Mouse (Mus musculus) kidney, postnatal 36 days (tissue): ENCODE results near the gene Snapc2.
A peak's percentile ranks its signal among the peaks of the same experiment; 100 is the strongest.
"Not testable (repeated sequence)": the region's sequence is repeated elsewhere in the genome, so short reads cannot be mapped to it uniquely, and the experiment has no call there.

ENCODE experiments used
- DNase-seq, 2 experiments: peaks; one replicate each; pipeline ENCODE4 v3.0.0; 2021 to 2022; ENCODE audit warnings: mixed read lengths in 2 of 2

Gene Snapc2

DNA sequence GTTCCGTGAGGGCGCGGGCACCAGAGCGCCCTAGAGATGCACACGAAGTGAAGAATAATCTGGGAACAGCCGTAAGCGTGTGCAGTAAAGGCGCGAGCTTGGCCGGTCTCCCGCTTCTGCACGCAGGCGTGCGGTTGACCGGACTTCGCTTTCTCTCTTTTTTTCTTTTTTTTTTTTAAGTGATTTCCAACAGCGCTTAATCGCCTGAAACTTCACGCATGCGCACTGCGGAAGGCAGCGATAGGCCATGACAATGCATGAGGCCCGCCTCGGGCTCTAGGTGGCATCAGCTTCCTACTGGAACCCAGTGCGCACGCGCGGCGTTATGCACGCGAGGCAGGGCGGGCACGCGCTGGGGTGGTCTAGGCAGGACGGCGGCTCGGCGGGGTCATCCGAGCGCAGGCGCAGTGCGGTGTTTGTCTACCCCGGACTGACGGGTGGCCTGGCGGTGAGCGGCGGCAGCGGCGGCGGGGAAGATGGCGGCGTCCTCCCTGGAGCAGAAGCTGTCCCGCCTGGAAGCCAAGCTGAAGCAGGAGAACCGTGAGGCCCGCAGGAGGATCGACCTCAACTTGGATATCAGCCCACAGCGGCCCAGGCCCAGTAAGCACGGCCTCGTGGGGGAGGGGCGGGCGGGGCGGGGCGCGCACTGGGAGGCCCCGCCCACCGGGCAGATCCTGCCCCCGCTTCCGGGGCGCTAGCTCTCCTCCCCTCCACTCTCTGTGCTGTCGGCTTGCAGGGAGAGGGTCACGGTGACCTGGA, 14.3 kb upstream of the Snapc2 start, which contains the start of the genes Map2k7 and Gm49320:
Gene Map2k7 (plus strand): TSS at position 307 of the 759 bp plus-strand sequence.
Gene Gm49320 (plus strand): TSS at position 432 of the 759 bp plus-strand sequence.
- DNase-seq = peak; percentile 100

DNA sequence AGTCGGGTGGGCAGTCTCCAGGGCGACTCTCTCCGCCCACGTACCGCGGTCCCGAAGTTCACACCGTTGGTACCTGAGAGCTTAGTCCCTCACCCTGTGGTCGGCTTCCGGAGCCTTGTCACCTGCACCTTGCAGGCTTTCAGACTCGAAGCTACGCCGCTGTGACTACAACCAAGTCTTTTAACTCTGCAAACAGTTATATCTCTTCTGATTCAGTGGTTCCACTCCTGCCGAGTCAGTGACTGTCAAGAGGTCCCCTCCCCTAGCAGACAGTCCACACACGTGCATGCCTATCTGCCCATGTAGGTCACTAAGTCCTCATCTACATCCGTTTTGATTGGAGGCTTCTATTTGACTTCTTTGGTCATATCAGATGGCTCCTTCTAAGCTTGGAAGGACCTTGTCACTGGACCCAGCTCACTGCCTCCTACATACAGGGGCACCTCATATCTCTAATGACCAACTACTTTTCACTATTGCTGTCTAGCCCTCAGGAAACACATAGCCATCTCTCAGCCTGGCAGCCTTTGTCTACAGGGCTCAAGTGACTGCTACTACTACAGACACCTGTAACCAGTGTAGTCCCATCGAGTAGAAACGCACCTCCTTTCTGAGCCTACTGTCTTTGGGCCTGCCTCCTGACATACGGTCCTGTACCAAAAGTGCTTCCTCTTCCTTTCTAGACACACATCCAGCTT, 13.5 kb upstream of the Snapc2 start:
- DNase-seq = no peak

DNA sequence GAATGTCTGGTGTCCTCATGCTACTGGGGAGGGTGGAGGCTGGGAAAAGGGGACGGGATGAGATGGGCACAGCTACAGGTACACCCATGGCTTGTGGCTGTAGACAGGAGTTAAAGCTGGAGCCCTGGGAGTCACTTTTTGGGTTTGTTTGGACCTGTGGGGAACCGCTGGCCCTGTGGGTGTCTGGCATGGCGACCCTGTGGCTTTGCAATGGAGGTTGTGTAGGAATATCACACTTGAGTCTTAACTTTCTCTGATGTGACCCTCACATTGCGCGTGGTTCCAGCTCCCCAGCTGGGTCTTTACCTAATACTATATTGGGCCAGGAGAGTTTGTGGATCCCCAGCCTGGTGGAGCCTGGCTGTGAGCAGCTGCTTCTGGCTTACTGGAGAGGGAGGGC, 7.8 kb upstream of the Snapc2 start:
- DNase-seq = no peak

DNA sequence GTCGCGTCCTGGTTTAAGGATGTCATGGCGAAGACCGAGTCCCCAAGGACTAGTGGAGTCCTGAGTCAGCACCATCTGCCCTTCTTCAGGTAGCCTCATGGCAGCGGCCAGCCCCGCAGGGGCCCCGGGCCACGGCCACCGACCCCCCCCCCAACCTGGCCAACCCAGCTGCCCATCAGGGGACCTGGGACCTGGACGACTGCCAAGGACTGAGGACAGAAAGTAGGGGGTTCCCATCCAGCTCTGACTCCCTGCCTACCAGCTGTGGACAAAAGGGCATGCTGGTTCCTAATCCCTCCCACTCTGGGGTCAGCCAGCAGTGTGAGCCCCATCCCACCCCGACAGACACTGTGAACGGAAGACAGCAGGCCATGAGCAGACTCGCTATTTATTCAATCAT, 7.1 kb upstream of the Snapc2 start:
- no peak for DNase-seq

DNA sequence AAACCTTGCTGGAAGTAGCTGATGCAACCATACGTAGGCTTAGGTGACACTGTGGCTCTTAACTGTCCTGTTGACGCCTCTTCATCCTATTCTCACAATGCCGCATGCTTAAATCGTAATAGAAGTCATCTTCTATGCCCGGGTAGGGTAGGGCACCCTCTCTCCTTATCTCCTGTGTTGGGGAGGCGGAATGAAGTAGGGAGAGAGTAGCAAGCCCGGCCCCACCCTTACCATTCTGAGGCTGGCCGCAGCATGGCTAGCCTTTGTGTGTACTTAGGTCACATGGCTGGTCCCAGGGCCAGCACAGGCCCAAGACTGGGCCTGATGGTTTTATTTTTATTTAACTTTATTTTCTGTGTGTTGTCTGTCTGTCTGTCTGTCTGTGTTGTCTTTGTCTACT, 5.6 kb upstream of the Snapc2 start:
- DNase-seq = no peak

DNA sequence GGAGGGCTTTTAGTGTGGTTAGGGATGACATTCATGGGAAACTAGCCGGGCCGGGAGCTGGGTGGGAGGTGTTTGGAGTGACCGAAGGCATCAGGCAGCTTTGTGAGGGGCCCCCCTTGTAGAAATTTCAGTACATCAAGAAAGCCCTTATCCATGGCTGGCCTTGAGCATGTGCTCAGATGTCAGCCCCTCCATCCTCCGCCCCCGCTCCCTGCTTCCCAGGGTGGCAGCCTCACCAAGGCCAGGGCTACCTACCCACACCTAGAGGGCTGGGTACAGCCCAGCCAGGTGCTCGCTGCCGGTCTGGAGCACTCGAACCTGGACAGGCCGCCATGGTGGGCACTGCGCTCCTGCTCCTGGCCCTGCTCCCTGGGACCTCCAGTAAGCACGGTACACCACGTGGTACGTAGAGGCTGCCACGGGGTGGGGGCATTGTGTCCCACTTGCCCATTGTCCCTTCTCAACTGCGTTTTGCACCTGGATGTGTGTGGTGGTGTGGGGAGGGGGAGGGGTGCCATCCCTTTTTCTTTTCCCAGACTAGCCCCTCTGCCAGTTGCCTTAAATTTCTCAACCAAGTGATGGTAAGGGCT, 4.8 kb upstream of the Snapc2 start, which contains the start of gene Tgfbr3l:
Gene Tgfbr3l (plus strand): TSS at position 264 of the 590 bp plus-strand sequence.
- DNase-seq = no peak

DNA sequence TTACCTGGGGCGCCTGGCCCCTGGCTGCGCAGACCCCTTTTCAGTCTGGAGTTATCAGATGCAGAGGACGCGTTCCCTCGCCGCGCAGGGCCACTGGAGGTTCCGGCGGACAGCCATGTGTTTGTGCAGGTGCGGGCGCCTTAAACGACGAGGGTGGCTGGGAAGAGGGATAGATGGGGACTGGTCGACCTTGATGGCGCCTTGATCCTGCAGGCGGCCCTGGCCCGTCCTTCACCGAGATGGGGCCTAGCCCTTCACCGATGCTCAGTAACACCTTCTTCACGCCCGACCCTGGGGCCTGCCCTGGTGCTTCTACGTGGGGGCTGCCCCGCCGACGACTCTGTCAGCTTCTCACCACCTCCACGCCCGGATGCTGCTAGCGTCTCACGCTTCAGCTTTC, 3.7 kb upstream of the Snapc2 start:
- DNase-seq = peak in 1 of 2 experiments; percentile 30

DNA sequence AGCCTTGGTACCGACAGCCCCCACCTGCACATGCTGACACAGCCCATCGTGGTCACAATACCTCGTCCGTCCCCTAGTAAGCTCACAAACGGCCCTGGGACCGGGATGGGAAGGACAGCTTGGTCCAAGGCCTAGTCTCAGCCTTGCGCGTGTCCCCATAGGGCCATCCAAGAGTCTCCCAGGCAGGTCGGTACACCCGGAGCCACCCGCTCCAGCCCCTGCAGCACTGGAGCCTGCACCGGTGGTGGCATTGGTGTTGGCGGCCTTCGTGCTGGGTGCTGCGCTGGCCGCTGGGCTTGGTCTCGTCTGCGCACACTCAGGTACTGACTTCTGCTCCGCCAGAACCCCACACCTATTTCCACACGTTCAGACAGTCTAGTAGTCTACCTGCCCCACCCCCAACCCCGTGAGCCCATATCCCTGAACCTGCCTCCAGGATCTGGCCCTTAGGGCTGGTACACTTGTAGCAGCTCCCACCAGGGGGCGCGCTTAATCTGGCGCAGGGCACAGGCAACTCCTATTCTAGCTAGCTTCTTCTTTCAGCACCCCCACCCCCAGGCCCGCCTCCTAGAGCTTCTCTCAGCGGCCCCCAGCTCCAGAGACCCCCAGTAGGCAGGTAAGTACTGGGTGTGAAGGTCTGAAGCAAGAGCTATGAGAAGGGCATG, 2.4 kb upstream of the Snapc2 start:
- peak; percentile 83 to 95 for DNase-seq

DNA sequence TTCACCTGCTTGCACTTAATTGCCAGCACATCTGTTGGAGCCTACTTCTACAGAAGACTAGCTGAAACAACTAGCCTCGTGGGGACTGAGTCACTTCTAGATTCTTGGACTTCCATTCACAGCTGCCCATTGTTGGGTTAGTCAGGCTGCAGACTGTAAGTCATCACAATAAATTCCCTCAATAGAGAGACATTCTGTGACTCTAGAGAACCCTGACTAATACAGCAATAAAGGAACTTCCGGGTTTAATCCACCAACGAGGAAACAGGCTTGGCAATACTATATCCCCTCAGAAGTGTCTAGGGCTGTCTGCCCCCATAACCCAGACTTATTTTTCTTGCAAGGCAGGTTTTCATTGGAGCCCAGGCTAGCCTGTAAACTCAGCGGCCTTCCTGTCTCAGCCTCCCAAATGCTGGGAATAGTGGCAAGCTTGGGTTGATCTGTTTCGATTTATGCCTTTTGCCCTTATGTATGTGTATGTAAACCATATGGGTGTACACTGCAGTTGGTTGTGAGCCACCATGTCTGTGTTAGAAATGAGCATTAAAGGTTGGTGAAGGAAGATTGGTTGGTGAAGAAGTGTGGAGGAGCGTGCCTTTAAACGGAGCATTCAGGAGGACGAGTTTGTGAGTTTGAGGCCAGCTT, 642 bp upstream of the Snapc2 start:
- DNase-seq = no peak

DNA sequence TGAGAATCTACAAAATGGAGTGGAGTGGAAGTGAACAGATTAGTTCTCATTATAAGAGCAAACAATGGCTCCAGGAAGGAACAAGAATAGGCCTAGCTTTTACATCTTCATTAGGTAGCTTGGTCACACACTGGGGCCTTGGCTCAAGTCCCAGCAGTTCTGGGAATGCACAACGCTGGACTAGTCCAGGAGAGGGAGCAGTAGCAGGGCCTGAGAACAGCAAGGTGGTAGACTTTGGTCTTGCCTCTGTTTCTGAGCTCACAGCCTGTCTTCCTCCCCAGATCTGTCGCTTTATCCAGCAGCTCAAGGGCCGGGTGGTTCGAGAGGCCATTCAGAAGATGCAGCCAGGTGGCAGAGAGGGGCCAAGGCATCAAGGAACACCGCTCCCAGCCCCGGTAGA, 1.1 kb downstream of the Snapc2 start:
- DNase-seq = peak; percentile 86 to 89

DNA sequence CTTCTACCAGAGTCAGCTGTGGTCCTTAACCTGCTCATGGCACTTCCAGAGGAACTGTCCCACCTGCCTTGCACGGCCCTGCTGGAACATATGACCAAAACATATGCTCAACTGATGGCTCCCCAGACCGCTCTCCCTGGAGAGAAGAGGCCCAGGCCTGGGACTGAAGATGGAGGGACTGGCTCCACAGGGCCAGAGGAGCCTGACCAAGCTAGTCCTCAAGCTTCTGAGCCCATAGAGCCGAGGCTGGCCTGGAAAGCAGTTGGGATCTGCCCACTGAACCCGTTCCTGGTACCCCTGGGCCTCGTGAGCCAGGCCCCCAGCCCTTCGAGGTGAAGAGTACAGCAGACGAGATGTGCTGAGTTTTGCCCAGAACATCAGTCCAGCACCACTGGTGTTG, 2.6 kb downstream of the Snapc2 start:
- DNase-seq = not testable (repeated sequence)

DNA sequence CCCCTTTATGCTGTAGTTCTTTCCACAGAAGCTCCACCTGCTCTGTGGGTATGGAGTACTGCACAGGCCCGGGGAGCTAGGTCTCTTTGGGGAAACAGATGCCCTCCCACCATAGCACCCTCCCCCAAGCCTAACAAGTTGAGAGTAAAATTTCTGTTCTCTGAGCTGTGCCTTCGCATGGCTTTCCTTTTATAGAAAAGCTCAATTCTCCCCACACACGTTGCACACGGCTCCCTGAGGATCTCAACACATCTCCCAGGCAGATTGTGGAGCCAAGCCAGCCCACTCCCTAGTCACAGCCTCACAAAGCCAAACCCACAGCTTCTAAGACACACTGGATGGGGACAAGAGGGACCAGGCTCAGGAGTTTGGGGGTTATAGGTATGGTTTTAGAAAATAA, 4.0 kb downstream of the Snapc2 start:
- no peak for DNase-seq

DNA sequence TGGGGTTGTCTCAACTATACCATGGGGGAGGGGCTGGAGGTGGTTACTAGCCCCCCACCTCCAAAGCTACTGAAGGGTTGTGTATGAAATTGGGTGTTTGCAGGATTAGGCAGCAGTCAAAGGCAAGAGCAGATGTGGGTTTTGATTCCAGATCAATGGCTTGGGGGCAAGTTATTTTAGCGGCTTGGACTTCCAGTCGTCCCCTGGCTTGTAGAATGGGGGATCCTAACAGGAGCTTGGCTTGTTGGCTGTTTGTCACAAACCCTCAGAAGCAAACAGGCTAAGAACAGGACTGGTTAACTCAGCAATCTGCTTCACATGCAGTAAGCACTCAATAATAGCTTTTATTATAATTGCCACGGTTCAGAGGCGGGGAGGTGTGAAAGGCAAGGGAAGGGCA, 4.5 kb downstream of the Snapc2 start:
- DNase-seq = no peak

DNA sequence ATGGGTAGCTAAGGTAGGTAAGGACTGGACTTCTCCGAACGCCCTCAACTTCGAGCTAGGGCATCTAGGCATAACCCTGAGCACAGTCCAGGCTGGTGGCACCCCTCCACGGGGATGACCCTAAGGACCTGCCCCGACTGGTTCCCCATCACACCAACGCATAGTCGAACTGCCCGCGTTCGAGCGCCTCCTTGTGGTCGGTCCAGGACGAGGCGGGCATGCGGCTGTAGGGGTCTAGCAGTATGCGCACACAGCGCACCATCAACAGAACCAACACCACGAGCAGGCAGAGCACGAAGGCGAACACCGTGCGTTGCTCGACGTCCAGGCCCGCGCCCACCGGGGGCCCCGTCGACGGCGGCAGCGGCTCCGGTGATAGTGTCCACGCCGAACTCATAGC, 5.4 kb downstream of the Snapc2 start:
- peak; percentile 50 to 81 for DNase-seq

DNA sequence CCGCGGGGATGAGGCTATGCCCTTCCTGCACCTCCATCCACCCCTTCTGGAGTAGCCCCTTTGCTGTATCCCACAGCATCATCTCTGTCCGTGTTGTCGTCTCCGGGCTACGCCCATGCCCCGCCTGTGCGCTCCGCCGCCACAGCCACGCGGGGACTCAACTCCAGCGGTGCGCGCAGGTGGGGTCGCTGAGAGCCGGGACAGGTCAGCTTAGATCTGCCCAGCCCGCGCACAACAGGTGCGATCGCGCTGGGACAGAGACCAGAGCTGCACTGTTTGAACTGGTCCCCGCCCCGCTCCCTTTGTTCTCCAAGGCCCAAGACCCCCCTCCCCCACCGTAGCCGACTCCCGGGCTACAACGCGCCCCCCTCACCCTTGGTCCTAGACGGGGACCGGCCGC, 5.8 kb downstream of the Snapc2 start:
- peak in 1 of 2 experiments; percentile 49 for DNase-seq

DNA sequence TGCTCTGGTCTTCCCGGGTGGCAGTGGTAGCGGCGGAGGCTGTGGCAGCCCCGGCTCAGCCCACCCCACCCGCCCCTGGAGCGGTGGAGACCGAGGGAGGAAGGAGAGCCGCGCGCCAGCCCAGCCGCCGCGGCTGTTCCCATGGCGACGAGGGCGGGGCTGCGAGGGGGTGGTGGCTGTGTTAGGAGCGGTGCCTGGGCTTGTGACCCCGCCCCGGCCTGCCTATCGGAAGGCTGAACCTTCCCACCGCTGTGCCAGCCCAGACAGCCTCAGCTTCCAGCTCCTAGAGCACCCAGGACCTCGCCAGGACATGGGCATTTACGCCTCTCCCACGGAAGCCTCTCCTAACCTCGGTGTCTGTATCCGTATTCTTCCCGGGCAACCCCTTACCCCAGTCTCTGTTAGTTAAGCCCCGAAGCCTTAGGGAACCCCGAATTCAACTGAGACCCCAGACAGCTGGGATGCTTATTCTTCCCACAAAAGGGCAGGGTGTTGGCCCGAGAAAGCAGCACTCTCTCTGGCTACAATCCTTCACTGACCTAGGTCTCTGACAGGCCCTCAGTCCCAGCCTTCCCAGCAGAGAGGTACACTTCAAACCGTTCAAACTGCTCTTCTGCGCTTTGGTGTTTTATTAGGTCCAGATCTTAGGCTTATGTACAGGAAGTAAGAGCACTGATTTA, 6.4 kb downstream of the Snapc2 start, which contains the start of gene Ctxn1:
Gene Ctxn1 (minus strand): TSS at position 150 of the 680 bp plus-strand sequence.
- peak; percentile 97 to 99 for DNase-seq

DNA sequence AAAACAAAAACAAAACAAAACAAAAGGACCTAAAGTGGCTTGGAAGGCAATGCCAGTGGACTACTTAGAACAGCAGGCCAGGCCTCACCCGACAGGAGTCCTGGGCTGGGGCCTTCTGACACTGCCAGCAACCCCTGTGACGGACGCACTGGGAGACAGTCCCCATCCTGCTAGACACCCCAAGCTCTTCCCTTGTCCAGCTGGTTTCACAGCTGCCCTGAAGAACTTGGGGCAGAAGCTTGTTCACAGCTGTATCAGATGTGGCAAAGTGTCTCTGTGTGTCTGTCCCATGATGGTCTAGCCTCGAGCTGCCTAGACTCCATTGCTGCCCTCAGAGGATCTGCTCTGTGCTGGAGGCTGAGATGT, 6.9 kb downstream of the Snapc2 start:
- no peak for DNase-seq

DNA sequence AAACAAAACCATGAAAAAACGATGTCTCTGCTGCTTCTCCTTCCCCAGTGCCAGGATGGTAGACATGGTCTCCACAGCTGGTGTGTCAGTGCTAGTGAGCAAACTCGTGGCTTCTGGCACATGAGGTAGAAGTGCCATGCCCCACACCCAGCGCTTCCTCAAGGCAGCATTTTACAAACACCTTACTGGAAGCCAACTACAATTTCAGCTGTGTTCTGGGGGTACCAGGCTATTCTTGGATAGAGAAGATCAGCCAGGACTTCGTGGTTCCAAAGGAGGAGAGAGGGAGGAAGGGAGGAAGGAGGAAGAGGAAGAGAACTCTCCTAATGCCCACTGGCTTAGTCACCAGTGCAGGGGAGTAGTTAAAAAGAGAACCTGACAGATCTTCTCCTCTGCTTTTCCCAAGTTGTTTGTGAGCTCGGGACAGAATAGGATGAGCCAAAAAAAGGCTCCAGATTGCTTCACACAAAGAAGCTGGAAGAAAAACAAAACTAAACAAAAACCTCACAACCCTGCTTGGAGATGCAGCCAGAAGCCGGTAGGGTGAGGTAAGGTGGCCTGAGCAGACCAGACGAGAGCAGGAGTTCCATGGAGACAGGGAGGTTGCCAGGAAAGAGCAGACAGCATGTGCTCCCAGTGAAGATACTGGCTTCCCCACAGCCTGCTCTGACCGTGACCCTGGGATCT, 10.4 kb downstream of the Snapc2 start:
- no peak for DNase-seq

DNA sequence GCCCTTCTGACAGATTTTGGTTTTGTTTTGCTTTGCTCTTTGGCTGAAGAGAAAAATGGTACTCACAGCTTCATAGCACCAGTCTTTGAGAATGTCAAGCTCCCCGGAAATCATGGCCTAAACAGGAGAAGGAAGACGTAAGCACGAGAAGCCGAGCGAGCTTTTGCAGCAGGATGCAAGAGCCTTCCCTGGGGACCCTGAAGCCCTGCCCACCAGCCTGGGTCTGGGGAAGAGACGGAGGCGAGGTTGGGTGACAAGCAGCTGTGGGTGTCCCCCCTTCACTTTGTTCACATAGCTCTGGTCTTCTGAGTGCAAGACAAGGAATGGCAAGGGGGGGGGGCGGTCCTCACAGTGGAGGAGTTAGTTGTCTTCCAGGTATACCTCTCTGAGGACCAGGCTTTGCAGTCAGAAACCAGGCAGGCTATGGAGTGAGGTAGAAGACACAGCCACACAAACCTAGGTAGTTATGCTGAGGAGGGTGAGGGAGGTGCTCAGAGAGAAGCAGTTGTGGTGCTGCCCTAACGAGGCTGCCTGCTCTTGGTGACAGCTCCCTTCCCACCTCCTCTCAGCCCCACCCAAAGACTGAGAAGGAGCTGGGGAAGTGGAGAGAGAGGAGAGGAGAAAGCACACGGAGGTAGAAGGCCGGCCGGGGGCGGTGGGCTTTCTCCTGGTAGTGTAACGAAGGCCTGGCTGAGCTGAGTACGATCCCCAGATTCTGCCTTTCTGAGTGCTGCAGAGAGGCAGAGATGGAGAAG, 12.5 kb downstream of the Snapc2 start:
- DNase-seq = no peak

DNA sequence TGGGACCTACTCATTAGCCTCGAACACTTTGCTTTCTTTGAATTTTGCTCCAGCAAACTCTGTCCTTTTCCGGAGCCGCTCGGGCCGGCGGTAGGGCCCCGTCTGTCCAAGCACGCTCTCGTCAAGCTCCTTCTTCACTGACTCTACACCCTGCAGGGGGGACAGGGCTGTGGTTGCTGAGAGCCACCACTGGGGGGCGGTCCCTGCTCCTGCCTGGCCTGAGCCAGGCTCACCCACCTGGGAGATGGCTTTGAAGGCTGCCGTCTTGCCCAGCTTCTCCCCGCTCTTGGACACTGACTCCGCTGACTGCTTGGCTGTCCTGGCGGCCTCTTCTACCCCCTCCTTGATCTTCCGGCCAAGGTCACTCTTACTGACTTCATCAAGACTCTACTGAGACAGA, 14.7 kb downstream of the Snapc2 start:
- DNase-seq = peak in 1 of 2 experiments; percentile 56

DNA sequence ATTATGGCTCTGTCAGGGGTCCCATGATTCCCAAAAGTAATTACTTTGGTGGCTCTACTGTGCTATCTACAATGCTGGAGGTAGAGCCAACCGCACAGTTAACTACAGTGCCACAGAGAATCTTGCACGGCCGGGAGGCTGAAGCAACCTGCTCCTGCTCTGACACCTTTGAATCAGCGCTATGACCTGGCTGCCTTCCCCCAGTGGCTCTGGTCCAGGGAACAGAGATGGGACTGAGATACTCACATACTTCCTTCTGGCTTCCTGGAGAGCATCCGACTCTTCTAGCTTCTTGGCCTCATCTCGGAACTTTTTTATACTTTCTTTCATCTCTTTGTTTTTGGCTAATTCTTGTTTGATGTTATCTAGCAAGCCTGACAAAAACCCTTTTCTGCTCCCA, 16.7 kb downstream of the Snapc2 start:
- DNase-seq = no peak
